ENCODE assay signal across 11 mouse cellular contexts in the genomic region with DNA sequence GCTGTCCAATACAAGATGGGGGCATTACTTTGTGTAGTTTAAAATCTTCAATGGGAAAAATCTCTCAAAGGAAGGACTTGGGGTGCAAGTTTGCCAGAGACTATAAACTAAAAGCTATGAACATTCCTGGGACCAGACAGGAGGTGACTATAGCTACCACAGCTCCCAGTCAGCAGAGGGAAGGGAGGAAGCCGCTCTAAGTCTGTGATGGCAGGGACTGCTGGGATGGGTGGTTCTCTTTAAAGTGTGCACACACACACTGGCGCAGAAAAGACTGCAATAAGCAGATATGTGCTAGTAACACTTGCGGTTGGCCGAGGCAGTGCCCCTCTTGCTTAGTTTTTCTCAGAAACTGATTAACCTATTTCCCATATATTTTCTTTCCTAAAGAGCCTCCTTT. TPM values are rescaled to one million over a fixed set of nuclear protein-coding genes. Genes with fewer than 3 reads are reported as not detected.
DNase-seq lines count a peak whose midpoint lies in the region; ATAC-seq and TF ChIP-seq lines count a peak whose summit lies in the region.
"Had no signal": no experiment of that assay in that cellular context is flagged by ENCODE, and none has a peak within 500 bp of the region (broad histone marks: within the 10 kb centered on the region; RNA-seq: fewer than 3 reads in every experiment).

No protein-coding gene starts in this region.

- peaks cover 40% of the 10 kb centered on the region for H3K4me1 ChIP-seq in heart, postnatal 0 days (ENCODE audit: control insufficient read depth, insufficient read depth)
- peaks cover 38% of the 10 kb centered on the region for H3K4me1 ChIP-seq in neural tube, embryonic 13.5 days (replicated peaks)
- peaks cover 65% of the 10 kb centered on the region for H3K4me1 ChIP-seq in liver, embryonic 13.5 days (replicated peaks)

- intact Hi-C loops in heart, postnatal 36 days (cut with DNase I): no loop called here
- intact Hi-C loops in gastrocnemius, postnatal 14 days (cut with DNase I; ENCODE audit: low total_unique reads): no loop called here

- no peak for DNase-seq in heart, postnatal 0 days (ENCODE audit: low spot score)
- no peak for DNase-seq in heart, postnatal 36 days
- DNase-seq in neural tube, embryonic 10.5 days (ENCODE audit: extremely low spot score, low spot score): no peak
- no peak for DNase-seq in liver, embryonic 13.5 days
- no peak for DNase-seq in gastrocnemius, postnatal 14 days
- DNase-seq: lung, adult 2 months had no signal

- no peaks in the 10 kb centered on the region for H3K9me3 ChIP-seq in heart, postnatal 0 days (replicated peaks; ENCODE audit: control insufficient read depth, low read length)
- no peaks in the 10 kb centered on the region for H3K9me3 ChIP-seq in neural tube, embryonic 13.5 days
- no peaks in the 10 kb centered on the region for H3K9me3 ChIP-seq in liver, embryonic 13.5 days (replicated peaks)
- H3K9me3 ChIP-seq: stomach, embryonic 15.5 days had no signal

- no peaks in the 10 kb centered on the region for H3K27me3 ChIP-seq in heart, postnatal 0 days (ENCODE audit: control insufficient read depth, insufficient read depth, low read length)
- no peaks in the 10 kb centered on the region for H3K27me3 ChIP-seq in neural tube, embryonic 13.5 days
- no peaks in the 10 kb centered on the region for H3K27me3 ChIP-seq in liver, embryonic 13.5 days
- H3K27me3 ChIP-seq: stomach, embryonic 15.5 days had no signal

- peak overlapping the region; percentile 62; the same call in 1 of the 2 replicates for H3K27ac ChIP-seq in heart, postnatal 0 days (ENCODE audit: low read depth)
- peak overlapping the region; percentile 46 for H3K27ac ChIP-seq in neural tube, embryonic 13.5 days (replicated peaks)
- H3K27ac ChIP-seq in liver, embryonic 13.5 days: peak overlapping the region; percentile 63
- H3K27ac ChIP-seq: kidney, postnatal 0 days; stomach, embryonic 15.5 days had no signal

- H3K36me3 ChIP-seq in heart, postnatal 0 days (replicated peaks; ENCODE audit: control insufficient read depth, insufficient read depth, low read length): no peaks in the 10 kb centered on the region
- 0 out of 2 replicates have a peak, but pooled peaks cover 3% of the 10 kb centered on the region for H3K36me3 ChIP-seq in neural tube, embryonic 13.5 days
- H3K36me3 ChIP-seq in liver, embryonic 13.5 days: no peaks in the 10 kb centered on the region
- H3K36me3 ChIP-seq: stomach, embryonic 15.5 days had no signal

- TF ChIP-seq EP300 in heart, postnatal 0 days (IDR thresholded peaks at IDR 0.05; ENCODE audit: low read depth): no peak

- no peak overlapping the region for H3K4me2 ChIP-seq in heart, postnatal 0 days (ENCODE audit: low read depth, low read length)
- no peak overlapping the region for H3K4me2 ChIP-seq in neural tube, embryonic 13.5 days
- peak overlapping the region; percentile 1; the same call in 1 of the 2 replicates for H3K4me2 ChIP-seq in liver, embryonic 13.5 days
- H3K4me2 ChIP-seq: stomach, embryonic 15.5 days had no signal

- no peak for TF ChIP-seq CTCF in heart, postnatal 0 days (IDR thresholded peaks at IDR 0.05; ENCODE audit: low read depth)

- no peak overlapping the region for H3K4me3 ChIP-seq in heart, postnatal 0 days (ENCODE audit: low read depth, low read length)
- no peak overlapping the region for H3K4me3 ChIP-seq in neural tube, embryonic 13.5 days
- no peak overlapping the region for H3K4me3 ChIP-seq in liver, embryonic 13.5 days (replicated peaks)
- H3K4me3 ChIP-seq: stomach, embryonic 15.5 days had no signal

- whole genome bisulfite sequencing in heart, postnatal 0 days: 86% methylated on average over 4 of the region's 4 CpGs
- 82% methylated on average over 4 of the region's 4 CpGs for WGBS in neural tube, embryonic 13.5 days
- WGBS in liver, embryonic 13.5 days (ENCODE audit: insufficient replicate concordance): 27% methylated on average over 4 of the region's 4 CpGs

- H3K9ac ChIP-seq in heart, postnatal 0 days (replicated peaks; ENCODE audit: low read depth, low read length): no peak overlapping the region
- no peak overlapping the region for H3K9ac ChIP-seq in neural tube, embryonic 13.5 days
- no peak overlapping the region for H3K9ac ChIP-seq in liver, embryonic 13.5 days
- H3K9ac ChIP-seq: stomach, embryonic 15.5 days had no signal

- no peak for ATAC-seq in heart, postnatal 0 days (ENCODE audit: insufficient read depth, low read depth)
- peak; percentile 67 for ATAC-seq in neural tube, embryonic 13.5 days (ENCODE audit: low read depth)
- peak; percentile 72 for ATAC-seq in liver, embryonic 13.5 days (ENCODE audit: low read depth)
- ATAC-seq in granulocyte monocyte progenitor cell, adult 5-6 weeks (replicated peaks; ENCODE audit: poor library complexity, severe bottlenecking): no peak
- ATAC-seq: inflammation-experienced regulatory T-cells, adult 6 months had no signal

RNA-seq across cellular contexts. Expression of gene Crtc3, which starts 27.6 kb away (rescaled TPM):
- 9.4 and 24.9 TPM in 2 replicates for total RNA-seq in heart, postnatal 0 days (2014; rRNA removed; ENCODE audit: low replicate concordance)
- 10.5 and 11.4 TPM in 2 replicates for polyA plus RNA-seq in heart, postnatal 0 days (2015; fragmentation: Nextera tagmentation; extraction: Ambion mirVana)
- 10 to 100 TPM; 12.6 to 14.0 TPM for total RNA-seq in heart, postnatal 36 days (2021)
- polyA plus RNA-seq in neural tube, embryonic 13.5 days (2015; fragmentation: Nextera tagmentation; extraction: Ambion mirVana): 17.3 and 18.6 TPM in 2 replicates
- 4.1 and 5.5 TPM in 2 replicates for polyA plus RNA-seq in liver, embryonic 13.5 days (2015; fragmentation: Nextera tagmentation; extraction: Ambion mirVana)
- total RNA-seq in granulocyte monocyte progenitor cell, adult 5-6 weeks (2014; fragmentation: Nextera tagmentation): 21.7 and 33.0 TPM in 2 replicates
- 6.2 and 6.8 TPM in 2 replicates for total RNA-seq in granulocyte monocyte progenitor cell, adult 5-6 weeks (2017)
- total RNA-seq in gastrocnemius, postnatal 14 days (2021): 10 to 100 TPM; 14.7 to 15.3 TPM

Comparison
In these comparisons a context has a peak if more than half of its experiments do, and no peak if none do; other contexts are left out.
1. ATAC-seq: peak in neural tube, embryonic 13.5 days (single experiment) and liver, embryonic 13.5 days (single experiment); none in heart, postnatal 0 days (single experiment) and granulocyte monocyte progenitor cell, adult 5-6 weeks (single experiment).
2. Peak in every context shown above with its lines, with median percentiles within 50 percentile points of each other: H3K27ac ChIP-seq.